Mouse (Mus musculus): ENCODE data around the gene Neurl2.

DNA sequence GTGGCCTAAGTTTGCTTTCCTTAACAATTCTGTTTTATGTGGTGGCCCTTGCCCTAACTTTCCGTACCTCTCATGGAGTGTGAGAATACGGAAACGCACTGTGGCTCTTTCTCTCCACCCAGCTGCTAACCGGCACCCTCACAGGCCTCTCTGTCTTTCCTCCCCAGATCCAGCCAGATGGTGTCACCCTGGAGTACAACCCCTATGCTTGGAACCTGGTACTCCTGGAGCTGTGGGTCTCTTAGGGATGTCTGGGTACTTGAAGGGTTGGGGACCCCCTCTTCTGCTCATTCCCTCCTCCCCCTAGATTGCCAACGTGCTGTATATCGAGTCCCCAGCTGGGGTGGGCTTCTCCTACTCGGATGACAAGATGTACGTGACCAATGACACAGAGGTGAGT lies 1.3 kb upstream of the Neurl2 start:
- TF ChIP-seq CTCF (IDR thresholded peaks at IDR 0.05; ENCODE audit: borderline replicate concordance, control insufficient read depth, extremely low read depth, insufficient read depth, low read length, poor library complexity) (no peak; the same call in 1 of the 2 replicates), POLR2A (IDR thresholded peaks at IDR 0.05; ENCODE audit: control insufficient read depth, extremely low read depth, insufficient read depth, low read length, poor library complexity) (no peak)
